Mouse (Mus musculus): Measurements from ENCODE around the gene Gm20388. TPM values are rescaled to one million over a fixed set of nuclear protein-coding genes. Genes with fewer than 3 reads are reported as not detected.

Gene Gm20388
- polyA plus RNA-seq, 1 experiment from 2014 or later = 12.4 TPM

DNA sequence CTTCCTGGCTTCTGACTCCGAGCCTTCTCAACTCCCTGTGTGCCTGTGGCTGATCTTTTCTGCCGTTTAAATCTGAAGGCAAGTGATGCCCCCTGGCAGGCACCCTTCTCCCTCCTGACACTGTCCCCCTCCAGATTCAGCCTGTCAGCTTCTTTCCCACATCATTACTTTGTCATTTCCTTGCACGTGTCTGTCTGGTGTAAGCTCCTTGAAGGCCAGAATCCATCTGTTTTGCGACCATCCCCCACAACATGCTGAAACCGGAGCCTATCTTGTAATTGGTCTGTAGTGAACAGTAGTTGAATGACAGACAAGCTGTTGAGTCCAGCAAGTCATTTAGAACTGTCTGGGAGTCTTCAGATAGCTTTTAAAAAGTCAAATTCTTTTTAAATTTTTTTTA, 134.8 kb downstream of the Gm20388 start:
- Histone ChIP-seq H3K27ac (ENCODE audit: low read depth, low read length) (no peak overlapping the region), H3K36me3 (ENCODE audit: control insufficient read depth, insufficient read depth, low read length) (no peaks in the 10 kb centered on the region), H3K27me3 (replicated peaks; ENCODE audit: control insufficient read depth, insufficient read depth, low read length) (no peaks in the 10 kb centered on the region), H3K9me3 (ENCODE audit: control insufficient read depth, low read length) (no peaks in the 10 kb centered on the region), H3K4me1 (ENCODE audit: control insufficient read depth, insufficient read depth, low read depth, low read length) (no peaks in the 10 kb centered on the region; the same call in 1 of the 2 replicates), H3K9ac (ENCODE audit: low read depth, low read length) (no peak overlapping the region), H3K4me3 (ENCODE audit: low read length) (no peak overlapping the region), H3K4me2 (ENCODE audit: low read length) (no peak overlapping the region)
- no peak for ATAC-seq
- WGBS = 64% methylated on average over 5 of the region's 5 CpGs

DNA sequence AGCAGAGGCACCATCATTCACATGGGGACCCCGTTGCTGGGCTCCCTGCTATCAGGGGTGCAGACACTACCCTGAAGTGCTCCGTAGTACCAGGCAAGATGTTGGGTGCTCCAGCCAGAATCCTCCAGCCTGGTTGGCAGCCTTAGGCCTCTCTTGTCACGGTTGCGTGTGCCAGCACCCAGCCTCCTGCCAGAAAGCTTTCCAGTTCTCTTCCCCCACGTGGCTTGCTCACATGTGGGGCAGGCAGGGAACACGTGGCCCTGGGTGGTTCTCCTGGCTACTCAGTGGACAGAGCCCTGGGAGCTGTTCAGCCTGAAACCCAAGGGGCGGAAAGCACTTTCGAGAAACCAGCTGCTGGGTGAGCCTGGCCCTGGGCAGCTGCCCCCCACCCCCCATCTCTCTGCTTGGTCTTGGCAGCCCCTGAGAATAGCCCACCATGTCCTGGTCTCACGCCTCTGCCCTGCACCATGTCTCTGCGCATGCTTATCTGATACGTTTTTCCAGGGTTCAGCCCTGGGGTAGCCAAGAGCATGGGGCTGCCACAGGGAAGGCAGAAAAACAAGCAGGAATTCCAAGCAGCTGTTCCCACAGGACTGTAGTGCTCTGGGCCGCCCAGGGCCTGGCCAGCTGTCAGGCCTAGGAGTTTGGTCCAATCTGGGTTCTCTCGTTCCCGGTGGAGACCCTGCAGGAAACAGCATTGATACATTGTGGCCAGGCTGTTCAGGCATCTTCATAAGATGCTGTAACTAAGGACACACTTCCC, 135.8 kb downstream of the Gm20388 start:
- ATAC-seq = peak; percentile 56; the same call in 1 of the 2 replicates
- Histone ChIP-seq H3K4me3 (ENCODE audit: low read length) (no peak overlapping the region), H3K27me3 (replicated peaks; ENCODE audit: control insufficient read depth, insufficient read depth, low read length) (no peaks in the 10 kb centered on the region), H3K27ac (ENCODE audit: low read depth, low read length) (no peak overlapping the region), H3K9me3 (ENCODE audit: control insufficient read depth, low read length) (no peaks in the 10 kb centered on the region), H3K4me2 (ENCODE audit: low read length) (no peak overlapping the region), H3K4me1 (ENCODE audit: control insufficient read depth, insufficient read depth, low read depth, low read length) (no peaks in the 10 kb centered on the region; the same call in 1 of the 2 replicates), H3K9ac (ENCODE audit: low read depth, low read length) (no peak overlapping the region), H3K36me3 (ENCODE audit: control insufficient read depth, insufficient read depth, low read length) (no peaks in the 10 kb centered on the region)
- 53% methylated on average over 14 of the region's 14 CpGs for WGBS

DNA sequence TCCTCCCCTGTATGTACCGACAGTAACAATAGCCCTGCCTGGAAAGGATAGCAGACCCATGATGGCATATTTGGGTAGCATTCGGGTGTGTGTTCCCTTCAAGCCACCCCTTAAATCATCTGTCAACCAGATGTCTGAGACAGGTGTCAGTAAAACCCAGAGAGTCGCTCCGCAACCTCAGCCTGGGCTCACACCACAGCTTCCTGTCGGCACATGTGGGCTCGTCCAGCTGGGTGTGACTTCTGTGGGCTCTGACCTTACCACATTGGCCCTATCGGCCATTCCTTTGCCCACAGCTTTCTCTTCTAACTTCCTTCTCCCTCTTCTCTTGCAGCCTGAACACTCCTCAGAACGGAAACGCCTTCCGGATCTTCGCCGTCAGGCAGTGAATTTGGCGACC, 139.3 kb downstream of the Gm20388 start:
- Histone ChIP-seq H3K9me3 (ENCODE audit: control insufficient read depth, low read length) (no peaks in the 10 kb centered on the region), H3K36me3 (ENCODE audit: control insufficient read depth, insufficient read depth, low read length) (no peaks in the 10 kb centered on the region), H3K4me2 (ENCODE audit: low read length) (no peak overlapping the region), H3K27ac (ENCODE audit: low read depth, low read length) (no peak overlapping the region), H3K4me3 (ENCODE audit: low read length) (no peak overlapping the region), H3K9ac (ENCODE audit: low read depth, low read length) (no peak overlapping the region), H3K4me1 (ENCODE audit: control insufficient read depth, insufficient read depth, low read depth, low read length) (no peaks in the 10 kb centered on the region; the same call in 1 of the 2 replicates), H3K27me3 (replicated peaks; ENCODE audit: control insufficient read depth, insufficient read depth, low read length) (no peaks in the 10 kb centered on the region)
- ATAC-seq = no peak
- 89% methylated on average over 13 of the region's 13 CpGs for WGBS

DNA sequence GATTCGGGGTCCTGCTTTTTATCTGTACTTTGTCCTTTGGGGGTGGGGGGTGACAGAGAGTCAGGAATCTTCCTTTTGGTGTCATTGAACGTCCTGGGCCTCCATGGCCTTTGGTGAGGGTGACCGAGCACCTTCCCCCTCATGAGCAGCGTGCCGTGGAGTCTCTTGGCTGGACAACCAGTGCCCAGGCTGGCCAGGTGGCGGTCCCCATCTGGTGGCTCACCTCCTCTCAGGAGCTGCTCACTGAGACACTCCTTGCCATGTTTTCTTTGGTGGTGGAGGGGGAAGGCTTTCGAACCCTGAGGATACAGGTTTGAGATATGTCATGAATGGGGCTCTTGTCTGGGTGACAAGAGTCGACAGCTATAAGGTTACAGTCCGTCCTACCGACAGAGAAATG, 139.7 kb downstream of the Gm20388 start:
- WGBS = 88% methylated on average over 10 of the region's 10 CpGs
- no peak for ATAC-seq
- no peaks in the 10 kb centered on the region; the same call in 1 of the 2 replicates for H3K4me1 ChIP-seq (ENCODE audit: control insufficient read depth, insufficient read depth, low read depth, low read length)
- H3K27ac ChIP-seq (ENCODE audit: low read depth, low read length) = no peak overlapping the region
- no peak overlapping the region for H3K4me3 ChIP-seq (ENCODE audit: low read length)
- H3K9me3 ChIP-seq (ENCODE audit: control insufficient read depth, low read length) = no peaks in the 10 kb centered on the region
- H3K36me3 ChIP-seq (ENCODE audit: control insufficient read depth, insufficient read depth, low read length) = no peaks in the 10 kb centered on the region
- no peak overlapping the region for H3K9ac ChIP-seq (ENCODE audit: low read depth, low read length)
- no peak overlapping the region for H3K4me2 ChIP-seq (ENCODE audit: low read length)
- H3K27me3 ChIP-seq (replicated peaks; ENCODE audit: control insufficient read depth, insufficient read depth, low read length) = no peaks in the 10 kb centered on the region

DNA sequence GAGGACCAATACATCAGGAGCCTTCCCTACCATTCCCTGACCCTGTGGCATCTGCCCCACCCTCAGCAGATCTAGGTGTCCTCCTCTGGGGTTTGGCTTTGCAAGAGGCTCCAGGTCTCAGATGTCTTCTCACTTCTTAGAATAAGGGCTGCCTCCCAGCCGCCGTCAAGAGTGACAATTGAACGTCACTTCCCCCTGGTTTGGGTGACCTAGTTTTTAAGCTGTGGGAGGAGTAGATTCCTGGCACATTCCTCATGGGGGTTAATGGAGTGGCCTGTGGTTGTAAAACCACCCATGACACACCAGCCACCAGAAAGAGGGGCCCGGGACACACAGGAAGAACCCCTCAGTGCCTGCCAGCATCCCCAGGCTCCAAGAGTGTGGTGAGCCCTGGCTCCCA, 140.4 kb downstream of the Gm20388 start:
- 77% methylated on average over 4 of the region's 4 CpGs for WGBS
- Histone ChIP-seq H3K4me2 (ENCODE audit: low read length) (no peak overlapping the region), H3K36me3 (ENCODE audit: control insufficient read depth, insufficient read depth, low read length) (no peaks in the 10 kb centered on the region), H3K27ac (ENCODE audit: low read depth, low read length) (no peak overlapping the region), H3K27me3 (replicated peaks; ENCODE audit: control insufficient read depth, insufficient read depth, low read length) (no peaks in the 10 kb centered on the region), H3K9ac (ENCODE audit: low read depth, low read length) (no peak overlapping the region), H3K4me3 (ENCODE audit: low read length) (no peak overlapping the region), H3K4me1 (ENCODE audit: control insufficient read depth, insufficient read depth, low read depth, low read length) (no peaks in the 10 kb centered on the region; the same call in 1 of the 2 replicates), H3K9me3 (ENCODE audit: control insufficient read depth, low read length) (no peaks in the 10 kb centered on the region)
- no peak for ATAC-seq

DNA sequence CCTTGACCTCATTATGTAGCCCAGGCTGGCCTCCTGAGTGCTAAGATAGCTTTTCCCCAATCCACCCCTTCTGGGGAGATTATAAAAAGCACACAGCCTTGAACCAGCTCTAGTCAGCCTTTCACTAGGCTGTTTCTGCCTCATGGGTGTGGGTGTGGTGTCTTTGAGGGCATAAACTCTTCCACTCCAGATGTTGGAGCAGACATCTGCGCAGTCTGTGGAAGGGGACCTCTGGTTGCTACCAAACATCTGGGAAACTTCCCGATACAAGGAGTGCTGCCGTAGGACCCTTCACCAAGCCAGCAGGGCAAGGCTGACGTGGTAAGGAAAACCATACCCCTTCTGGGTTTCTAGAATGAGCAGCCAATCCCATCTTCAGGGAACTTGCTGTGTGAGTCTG, 141.3 kb downstream of the Gm20388 start:
- 81% methylated on average over 4 of the region's 4 CpGs for WGBS
- Histone ChIP-seq H3K4me3 (ENCODE audit: low read length) (no peak overlapping the region), H3K36me3 (ENCODE audit: control insufficient read depth, insufficient read depth, low read length) (no peaks in the 10 kb centered on the region), H3K4me2 (ENCODE audit: low read length) (no peak overlapping the region), H3K27me3 (replicated peaks; ENCODE audit: control insufficient read depth, insufficient read depth, low read length) (no peaks in the 10 kb centered on the region), H3K4me1 (ENCODE audit: control insufficient read depth, insufficient read depth, low read depth, low read length) (no peaks in the 10 kb centered on the region), H3K27ac (ENCODE audit: low read depth, low read length) (no peak overlapping the region), H3K9ac (ENCODE audit: low read depth, low read length) (no peak overlapping the region), H3K9me3 (ENCODE audit: control insufficient read depth, low read length) (no peaks in the 10 kb centered on the region)
- ATAC-seq = no peak

DNA sequence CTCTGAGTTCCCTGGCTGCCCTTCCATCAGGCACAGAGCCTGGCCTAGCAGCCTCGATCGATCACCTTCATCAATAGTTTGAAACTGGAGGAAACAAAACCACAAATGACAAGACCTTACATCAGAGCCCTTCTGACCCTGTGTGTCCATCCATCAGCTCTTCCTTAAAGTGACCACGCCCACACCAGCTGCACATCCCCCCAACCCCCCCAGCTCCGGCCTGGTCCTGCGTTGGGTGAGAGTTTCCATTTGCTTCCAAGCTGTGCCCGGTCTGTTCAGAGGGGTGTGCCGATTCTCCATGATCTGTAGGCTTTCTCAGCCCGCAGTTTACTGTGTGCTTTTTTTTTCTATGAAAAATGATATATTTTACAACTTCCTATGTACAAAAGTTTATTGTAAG, 141.7 kb downstream of the Gm20388 start:
- Histone ChIP-seq H3K9me3 (ENCODE audit: control insufficient read depth, low read length) (no peaks in the 10 kb centered on the region), H3K27ac (ENCODE audit: low read depth, low read length) (no peak overlapping the region), H3K4me3 (ENCODE audit: low read length) (no peak overlapping the region), H3K4me2 (ENCODE audit: low read length) (no peak overlapping the region), H3K36me3 (ENCODE audit: control insufficient read depth, insufficient read depth, low read length) (no peaks in the 10 kb centered on the region), H3K27me3 (replicated peaks; ENCODE audit: control insufficient read depth, insufficient read depth, low read length) (no peaks in the 10 kb centered on the region), H3K9ac (ENCODE audit: low read depth, low read length) (no peak overlapping the region), H3K4me1 (ENCODE audit: control insufficient read depth, insufficient read depth, low read depth, low read length) (no peaks in the 10 kb centered on the region)
- WGBS = 83% methylated on average over 8 of the region's 8 CpGs
- ATAC-seq = no peak

DNA sequence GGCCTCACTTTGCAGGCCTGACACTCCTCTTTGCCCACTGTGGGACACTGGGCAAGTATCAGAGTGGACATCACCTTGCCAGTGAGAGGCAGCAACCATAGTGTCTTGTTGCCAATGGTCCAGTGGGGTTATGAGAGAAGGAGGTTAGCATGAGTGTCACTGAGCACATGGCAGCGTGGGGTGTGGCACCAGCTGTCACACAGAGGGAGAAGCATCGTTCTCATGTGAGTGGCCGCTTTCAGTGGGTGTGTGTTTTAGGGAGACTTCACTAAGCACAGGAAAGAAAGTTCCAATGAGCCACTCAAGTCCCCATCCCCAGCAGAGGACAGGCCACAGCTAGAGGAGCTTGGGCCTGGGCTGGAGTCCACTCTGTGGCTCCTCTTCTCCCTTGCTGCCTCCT, 144.2 kb downstream of the Gm20388 start:
- H3K4me3 ChIP-seq (ENCODE audit: low read length) = no peak overlapping the region
- H3K4me1 ChIP-seq (ENCODE audit: control insufficient read depth, insufficient read depth, low read depth, low read length) = no peaks in the 10 kb centered on the region
- H3K9ac ChIP-seq (ENCODE audit: low read depth, low read length) = no peak overlapping the region
- H3K9me3 ChIP-seq (ENCODE audit: control insufficient read depth, low read length) = no peaks in the 10 kb centered on the region
- no peak overlapping the region for H3K4me2 ChIP-seq (ENCODE audit: low read length)
- no peaks in the 10 kb centered on the region for H3K27me3 ChIP-seq (replicated peaks; ENCODE audit: control insufficient read depth, insufficient read depth, low read length)
- no peaks in the 10 kb centered on the region for H3K36me3 ChIP-seq (ENCODE audit: control insufficient read depth, insufficient read depth, low read length)
- ATAC-seq = no peak
- no peak overlapping the region for H3K27ac ChIP-seq (ENCODE audit: low read depth, low read length)
- WGBS = 92% methylated on average over 3 of the region's 3 CpGs

DNA sequence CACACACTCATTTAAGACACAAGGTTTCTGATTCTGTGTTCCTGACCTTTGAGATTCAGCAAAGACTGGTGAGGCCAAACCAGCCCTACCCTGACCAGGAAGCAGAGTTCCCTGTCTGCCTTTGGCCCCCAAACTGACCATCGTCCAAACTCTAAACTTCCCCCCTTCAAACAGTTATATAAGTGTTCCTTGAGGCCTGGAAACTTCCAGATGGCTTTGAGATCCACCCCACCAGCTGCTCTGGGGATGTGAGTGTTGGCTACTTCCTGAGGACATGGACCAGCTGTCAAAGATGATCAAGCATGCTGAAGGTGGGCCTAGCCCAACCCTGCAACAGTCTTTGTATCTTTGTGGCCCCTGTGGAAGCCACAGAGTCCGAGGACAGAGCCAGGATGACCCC, 146.4 kb downstream of the Gm20388 start:
- Histone ChIP-seq H3K36me3 (ENCODE audit: control insufficient read depth, insufficient read depth, low read length) (no peaks in the 10 kb centered on the region), H3K9ac (ENCODE audit: low read depth, low read length) (no peak overlapping the region), H3K27ac (ENCODE audit: low read depth, low read length) (no peak overlapping the region), H3K4me3 (ENCODE audit: low read length) (no peak overlapping the region), H3K4me2 (ENCODE audit: low read length) (no peak overlapping the region), H3K27me3 (replicated peaks; ENCODE audit: control insufficient read depth, insufficient read depth, low read length) (no peaks in the 10 kb centered on the region), H3K4me1 (ENCODE audit: control insufficient read depth, insufficient read depth, low read depth, low read length) (no peaks in the 10 kb centered on the region), H3K9me3 (ENCODE audit: control insufficient read depth, low read length) (no peaks in the 10 kb centered on the region)
- no peak for ATAC-seq
- WGBS = 79% methylated on average over 2 of the region's 2 CpGs
